Mouse (Mus musculus) lung, postnatal 4 days (tissue): ENCODE measurements around the gene Gm4788.
"Not testable (repeated sequence)": the region's sequence is repeated elsewhere in the genome, so short reads cannot be mapped to it uniquely, and the experiment has no call there.

Experiments used
- DNase-seq, 2 experiments: peaks; one replicate each; pipeline ENCODE4 v3.0.0; 2021

Gm4788 gene

DNA sequence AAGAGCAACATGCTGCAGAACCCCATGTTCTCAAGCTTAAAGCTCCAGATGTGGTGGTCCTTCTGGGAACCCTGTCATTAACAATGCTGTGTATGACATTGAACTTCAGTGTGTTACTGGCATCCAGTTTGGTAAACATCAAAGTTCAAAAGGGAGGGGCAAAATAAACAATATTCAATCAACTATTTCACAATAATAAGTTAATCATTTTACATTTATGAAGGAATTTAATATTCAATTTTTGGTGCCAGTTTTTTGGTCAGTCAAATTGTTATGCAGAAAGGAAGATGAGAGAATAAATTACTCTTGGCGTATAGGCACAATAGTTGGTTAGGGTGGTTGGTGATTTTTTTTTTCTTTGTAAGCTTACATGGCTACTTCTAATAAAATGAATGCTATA lies at the start of gene Gm4788:
Gm4788 (minus strand) TSS at position 101 of the 400 bp plus-strand sequence.
- DNase-seq = no peak

DNA sequence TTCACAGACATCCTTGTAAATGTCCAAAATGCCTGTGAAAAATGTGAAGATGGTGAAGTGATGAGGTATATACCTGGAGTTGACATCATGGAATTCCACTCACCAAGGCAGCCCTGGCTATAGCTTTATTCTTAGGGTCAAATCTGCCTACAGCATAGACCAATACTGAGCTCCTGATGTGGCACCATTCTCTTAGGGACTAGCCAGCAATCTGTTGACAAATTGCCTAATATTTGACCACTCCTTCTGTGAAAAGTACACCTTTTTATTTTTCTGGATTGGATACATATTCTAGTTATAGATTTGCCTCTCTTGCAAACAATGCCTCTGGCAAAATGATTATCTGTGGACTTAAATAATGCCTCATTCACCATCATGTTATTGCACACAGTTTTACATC lies 27.6 kb upstream of the Gm4788 start:
- no peak for DNase-seq

DNA sequence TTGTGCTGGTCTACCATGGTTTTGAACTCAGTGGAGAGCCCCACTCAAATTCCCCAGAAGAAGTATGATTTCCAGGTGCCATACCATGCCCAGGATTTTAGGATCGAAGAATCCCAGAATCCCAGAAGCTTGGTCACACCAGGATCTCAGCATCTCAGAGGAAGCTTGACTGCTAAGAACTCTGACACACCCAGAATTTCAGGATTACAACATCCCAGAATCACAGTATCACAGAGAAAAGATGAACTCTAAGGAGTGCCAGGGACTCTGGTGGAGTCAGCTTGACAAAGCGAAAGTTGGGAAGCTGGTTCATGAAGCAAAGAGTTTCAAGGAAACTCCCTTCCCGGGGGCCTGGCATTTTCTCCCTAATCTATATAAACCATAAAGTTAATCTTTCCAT lies 11.1 kb downstream of the Gm4788 start:
- DNase-seq = not testable (repeated sequence)

DNA sequence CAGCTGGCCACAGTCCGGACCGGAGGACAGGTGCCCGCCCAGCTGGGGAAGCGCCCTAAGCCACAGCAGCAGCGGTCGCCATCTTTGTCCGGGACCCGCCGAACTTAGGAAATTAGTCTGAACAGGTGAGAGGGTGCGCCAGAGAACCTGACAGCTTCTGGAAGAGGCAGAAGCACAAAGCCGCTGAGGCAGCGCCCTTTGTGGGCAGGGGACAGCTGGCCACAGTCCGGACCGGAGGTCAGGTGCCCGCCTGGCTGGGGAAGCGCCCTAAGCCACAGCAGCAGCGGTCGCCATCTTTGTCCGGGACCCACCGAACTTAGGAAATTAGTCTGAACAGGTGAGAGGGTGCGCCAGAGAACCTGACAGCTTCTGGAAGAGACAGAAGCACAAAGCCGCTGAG lies 64.4 kb downstream of the Gm4788 start:
- DNase-seq = not testable (repeated sequence)

DNA sequence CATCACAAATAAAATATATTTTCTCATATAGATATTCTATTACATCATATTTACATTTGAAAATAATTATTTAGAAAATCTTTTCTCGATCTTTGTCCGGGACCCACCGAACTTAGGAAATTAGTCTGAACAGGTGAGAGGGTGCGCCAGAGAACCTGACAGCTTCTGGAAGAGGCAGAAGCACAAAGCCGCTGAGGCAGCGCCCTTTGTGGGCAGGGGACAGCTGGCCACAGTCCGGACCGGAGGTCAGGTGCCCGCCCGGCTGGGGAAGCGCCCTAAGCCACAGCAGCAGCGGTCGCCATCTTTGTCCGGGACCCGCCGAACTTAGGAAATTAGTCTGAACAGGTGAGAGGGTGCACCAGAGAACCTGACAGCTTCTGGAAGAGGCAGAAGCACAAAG lies 64.8 kb downstream of the Gm4788 start:
- DNase-seq = not testable (repeated sequence)

DNA sequence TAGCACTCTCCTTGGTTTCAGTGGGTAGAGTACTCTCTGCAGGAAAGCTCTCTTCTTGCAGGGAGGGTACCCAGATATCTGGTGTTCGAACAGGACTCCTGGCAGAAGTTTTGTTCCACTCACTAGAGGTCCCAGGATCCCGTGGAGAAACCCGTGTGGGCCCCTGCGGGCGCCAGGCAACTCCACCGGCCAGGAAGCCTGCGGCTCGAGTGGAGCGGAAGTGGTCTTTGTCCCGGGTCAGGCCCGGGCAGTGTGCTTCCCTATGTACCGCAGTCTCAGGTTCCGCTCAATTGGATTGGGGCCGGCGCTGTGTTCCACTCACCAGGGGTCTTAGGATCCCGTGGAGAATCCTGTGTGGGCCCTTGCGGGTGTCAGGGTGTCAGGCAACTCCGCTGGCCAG lies 131.1 kb downstream of the Gm4788 start:
- DNase-seq = not testable (repeated sequence)
